In genomic region chr3:69150921-69151320, GRCm38 (mm10) we compare ENCODE assay signal across 16 mouse cellular contexts.
"Had no signal": no experiment of that assay in that cellular context is flagged by ENCODE, and none has a peak within 500 bp of the region (broad histone marks: within the 10 kb centered on the region; RNA-seq: fewer than 3 reads in every experiment).

No protein-coding gene starts in this region.

- H3K9me3 ChIP-seq: neural tube, embryonic 13.5 days; neural tube, embryonic 15.5 days; stomach, embryonic 15.5 days had no signal

- H3K4me2 ChIP-seq: neural tube, embryonic 13.5 days; neural tube, embryonic 15.5 days; stomach, embryonic 15.5 days had no signal

- H3K27me3 ChIP-seq: neural tube, embryonic 13.5 days; neural tube, embryonic 15.5 days; stomach, embryonic 15.5 days had no signal

- H3K4me3 ChIP-seq: neural tube, embryonic 13.5 days; neural tube, embryonic 15.5 days; stomach, embryonic 15.5 days had no signal

- DNase-seq: retina, postnatal 1 day; right cerebral cortex, adult 18-20 months; right cerebral cortex, postnatal 14 days; right cerebral cortex, postnatal 25 days; right cerebral cortex, postnatal 4 days; spleen, adult 18-20 months; thymus, adult 18-20 months; thymus, adult 2 months; thymus, postnatal 14 days; thymus, postnatal 25 days; thymus, postnatal 36 days; thymus, postnatal 4 days had no signal

- H3K27ac ChIP-seq: neural tube, embryonic 13.5 days; neural tube, embryonic 15.5 days; stomach, embryonic 15.5 days; stomach, postnatal 0 days had no signal

- H3K36me3 ChIP-seq: neural tube, embryonic 13.5 days; neural tube, embryonic 15.5 days; stomach, embryonic 15.5 days had no signal

- H3K9ac ChIP-seq: neural tube, embryonic 13.5 days; neural tube, embryonic 15.5 days; stomach, embryonic 15.5 days had no signal

- H3K4me1 ChIP-seq: neural tube, embryonic 13.5 days; neural tube, embryonic 15.5 days; stomach, embryonic 15.5 days had no signal
